Mouse (Mus musculus) c-Kit-positive CD71-positive TER-119-positive erythroid progenitor cells, embryonic 14.5 days (primary cell): ENCODE data around the gene Krt32.

Source experiments
- DNase-seq: peaks from one replicate; pipeline ENCODE4 v3.0.0-alpha.2; 2013; ENCODE audit warnings: low spot score

Krt32 gene

GRCm38 (mm10) chr11:100087861-100088260 is at the start of gene Krt32:
Krt32 (minus strand) TSS chr11:100088226.
- no peak for DNase-seq

GRCm38 (mm10) chr11:100137693-100138092 is 49.7 kb upstream of the Krt32 start:
- no peak for DNase-seq

- no peak for DNase-seq
Observed at GRCm38 (mm10) chr11:100136559-100136958, 48.5 kb upstream of the Krt32 start.

GRCm38 (mm10) chr11:100135731-100136130 is 47.7 kb upstream of the Krt32 start, which contains the start of gene Krt15:
Krt15 (minus strand) TSS chr11:100135928.
- DNase-seq: no peak

- no peak for DNase-seq
Observed at GRCm38 (mm10) chr11:100124901-100125300, 36.9 kb upstream of the Krt32 start.

GRCm38 (mm10) chr11:100121466-100121865 is 33.4 kb upstream of the Krt32 start, which contains the start of gene Krt13:
Krt13 (minus strand) TSS chr11:100121566.
- no peak for DNase-seq

- DNase-seq: no peak
Observed at GRCm38 (mm10) chr11:100120331-100120730, 32.3 kb upstream of the Krt32 start.

- DNase-seq: no peak
Observed at GRCm38 (mm10) chr11:100113742-100114029, 25.7 kb upstream of the Krt32 start.

GRCm38 (mm10) chr11:100112935-100113741 is 25.1 kb upstream of the Krt32 start:
- DNase-seq: no peak

GRCm38 (mm10) chr11:100105576-100106122 is 17.6 kb upstream of the Krt32 start, which contains the start of gene Krt36:
Krt36 (minus strand) TSS chr11:100105626.
- DNase-seq: no peak

- no peak for DNase-seq
Observed at GRCm38 (mm10) chr11:100102693-100103429, 14.8 kb upstream of the Krt32 start.

- DNase-seq: no peak
Observed at GRCm38 (mm10) chr11:100100391-100100790, 12.4 kb upstream of the Krt32 start.

- DNase-seq: no peak
Observed at GRCm38 (mm10) chr11:100097819-100098218, 9.8 kb upstream of the Krt32 start.

- DNase-seq: no peak
Observed at GRCm38 (mm10) chr11:100096141-100096540, 8.1 kb upstream of the Krt32 start, which contains the start of gene Krt35. Krt35 (minus strand) TSS chr11:100096241.

- DNase-seq: no peak
Observed at GRCm38 (mm10) chr11:100088378-100089025, 476 bp upstream of the Krt32 start.

- no peak for DNase-seq
Observed at GRCm38 (mm10) chr11:100073873-100074272, 14.2 kb downstream of the Krt32 start.

GRCm38 (mm10) chr11:100067293-100068036 is 20.6 kb downstream of the Krt32 start:
- DNase-seq: no peak

GRCm38 (mm10) chr11:100066236-100067010 is 21.6 kb downstream of the Krt32 start:
- DNase-seq: no peak

GRCm38 (mm10) chr11:100058875-100059274 is 29.2 kb downstream of the Krt32 start:
- no peak for DNase-seq
